Mouse (Mus musculus): Measurements from ENCODE around the gene Gins2. TPM values are rescaled to one million over a fixed set of nuclear protein-coding genes. Genes with fewer than 3 reads are reported as not detected.

Gene Gins2
- polyA plus RNA-seq, 1 experiment from 2014 or later, result 23.1 TPM

DNA sequence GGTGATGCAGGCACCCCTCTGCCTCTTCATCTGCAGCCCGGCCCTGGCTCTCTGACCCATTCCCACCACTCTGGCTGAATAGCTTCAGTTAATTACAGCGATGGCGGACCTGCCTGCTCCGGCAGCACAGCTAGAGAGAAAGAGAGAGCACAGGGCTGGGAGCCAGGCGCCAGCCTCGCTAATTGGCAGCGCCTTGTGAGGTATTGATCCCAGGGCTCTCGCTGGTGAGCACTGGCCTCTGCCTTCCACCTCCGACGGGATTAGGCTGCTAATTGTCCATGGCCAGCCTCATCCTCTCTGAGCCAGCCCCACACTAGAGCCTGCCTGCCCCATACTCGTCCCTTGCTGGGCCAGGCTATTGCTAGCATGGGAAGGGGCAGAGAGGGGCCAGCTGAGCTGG, 29.4 kb downstream of the Gins2 start:
- 0 out of 2 replicates have a peak, but pooled peaks cover 7% of the 10 kb centered on the region for H3K4me1 ChIP-seq (replicated peaks; ENCODE audit: control insufficient read depth, insufficient read depth, low read length)
- H3K4me2 ChIP-seq (replicated peaks; ENCODE audit: low read depth), result no peak overlapping the region
- ATAC-seq, result no peak
- H3K4me3 ChIP-seq (ENCODE audit: low read depth, low read length), result no peak overlapping the region
- H3K9me3 ChIP-seq (ENCODE audit: control insufficient read depth), result no peaks in the 10 kb centered on the region
- H3K36me3 ChIP-seq (ENCODE audit: control insufficient read depth, insufficient read depth), result peaks cover 41% of the 10 kb centered on the region
- no peak overlapping the region for H3K9ac ChIP-seq (ENCODE audit: low read depth, low read length)
- no peaks in the 10 kb centered on the region for H3K27me3 ChIP-seq (replicated peaks; ENCODE audit: control insufficient read depth, insufficient read depth, low read length)
- H3K27ac ChIP-seq (ENCODE audit: low read depth, low read length), result no peak overlapping the region
- 56% methylated on average over 11 of the region's 11 CpGs for WGBS
- TF ChIP-seq CTCF (IDR thresholded peaks at IDR 0.05; ENCODE audit: low read depth), result no peak

DNA sequence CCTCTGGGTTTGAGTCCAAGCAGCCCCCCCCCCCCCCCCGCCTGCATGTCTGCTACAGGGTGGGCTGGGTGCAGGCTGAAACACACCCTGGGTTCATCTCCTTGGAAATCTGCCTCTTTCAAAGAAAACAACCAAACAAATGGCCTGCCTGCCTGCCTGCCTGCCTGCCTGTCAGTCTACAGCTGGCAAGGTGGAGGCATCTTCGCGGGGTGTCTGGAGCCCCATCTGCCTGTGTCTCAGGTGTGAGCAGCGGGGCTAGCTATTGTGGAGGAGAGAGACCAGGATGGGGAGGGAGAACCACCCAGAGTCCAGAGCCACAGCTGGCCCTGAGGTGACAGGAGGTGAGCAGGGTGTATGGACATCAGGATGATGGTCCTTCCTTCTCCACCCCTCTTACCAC, 30.9 kb downstream of the Gins2 start:
- Histone ChIP-seq H3K27me3 (replicated peaks; ENCODE audit: control insufficient read depth, insufficient read depth, low read length) (no peaks in the 10 kb centered on the region), H3K9me3 (ENCODE audit: control insufficient read depth) (no peaks in the 10 kb centered on the region), H3K36me3 (ENCODE audit: control insufficient read depth, insufficient read depth) (peaks cover 42% of the 10 kb centered on the region), H3K4me1 (replicated peaks; ENCODE audit: control insufficient read depth, insufficient read depth, low read length) (0 out of 2 replicates have a peak, but pooled peaks cover 3% of the 10 kb centered on the region), H3K27ac (ENCODE audit: low read depth, low read length) (no peak overlapping the region), H3K9ac (ENCODE audit: low read depth, low read length) (no peak overlapping the region), H3K4me2 (replicated peaks; ENCODE audit: low read depth) (no peak overlapping the region), H3K4me3 (ENCODE audit: low read depth, low read length) (no peak overlapping the region)
- WGBS, result 78% methylated on average over 4 of the region's 4 CpGs
- no peak for ATAC-seq
- TF ChIP-seq CTCF (IDR thresholded peaks at IDR 0.05; ENCODE audit: low read depth), result no peak

DNA sequence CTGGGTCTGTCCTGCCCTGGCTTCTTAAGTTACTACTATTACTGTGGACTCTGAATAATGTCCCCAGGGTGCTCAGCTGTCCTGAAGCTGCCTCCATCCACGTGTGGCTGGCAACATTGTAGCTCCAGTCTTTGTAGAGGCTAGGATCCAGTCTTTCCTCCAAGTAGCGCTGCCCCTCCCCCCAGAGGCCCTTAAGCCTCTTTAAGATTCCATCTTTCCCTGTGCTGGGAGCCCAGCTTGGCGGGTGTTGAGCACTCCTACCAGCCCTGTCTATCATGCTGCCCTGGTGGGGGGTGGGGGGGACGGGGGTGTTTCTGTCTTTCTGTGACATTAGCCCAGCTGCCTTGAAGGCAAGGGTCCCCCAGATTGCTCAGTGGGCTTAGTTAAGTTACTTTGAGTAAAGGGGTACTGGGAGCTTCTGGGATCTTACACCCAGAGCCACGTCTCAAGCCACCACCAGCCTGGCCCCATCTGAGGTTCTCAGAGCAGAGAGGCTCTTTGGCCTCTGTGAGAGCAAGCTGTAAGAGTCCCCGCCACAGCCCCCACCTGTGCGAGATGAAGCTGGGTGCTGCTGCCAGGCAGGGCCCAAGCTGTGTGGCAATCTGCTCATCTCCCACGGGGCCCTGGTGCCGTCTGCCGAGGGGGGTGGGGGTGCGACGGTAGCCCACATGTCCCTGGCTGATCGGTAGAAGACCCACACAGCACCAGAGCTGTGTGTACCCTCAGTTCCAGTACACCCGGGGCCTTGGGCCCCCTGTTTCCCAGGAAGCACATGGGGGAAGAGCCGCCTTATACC, 31.7 kb downstream of the Gins2 start:
- H3K27ac ChIP-seq (ENCODE audit: low read depth, low read length), result no peak overlapping the region
- 0 out of 2 replicates have a peak, but pooled peaks cover 3% of the 10 kb centered on the region for H3K4me1 ChIP-seq (replicated peaks; ENCODE audit: control insufficient read depth, insufficient read depth, low read length)
- WGBS, result 71% methylated on average over 15 of the region's 15 CpGs
- no peaks in the 10 kb centered on the region for H3K27me3 ChIP-seq (replicated peaks; ENCODE audit: control insufficient read depth, insufficient read depth, low read length)
- peaks cover 34% of the 10 kb centered on the region for H3K36me3 ChIP-seq (ENCODE audit: control insufficient read depth, insufficient read depth)
- H3K9me3 ChIP-seq (ENCODE audit: control insufficient read depth), result no peaks in the 10 kb centered on the region
- ATAC-seq, result no peak
- no peak overlapping the region for H3K4me2 ChIP-seq (replicated peaks; ENCODE audit: low read depth)
- no peak overlapping the region for H3K9ac ChIP-seq (ENCODE audit: low read depth, low read length)
- no peak for TF ChIP-seq CTCF (IDR thresholded peaks at IDR 0.05; ENCODE audit: low read depth)
- no peak overlapping the region for H3K4me3 ChIP-seq (ENCODE audit: low read depth, low read length)

GRCm38 (mm10) chr8:120556198-120556892, 32.8 kb downstream of the Gins2 start:
- Histone ChIP-seq H3K4me1 (replicated peaks; ENCODE audit: control insufficient read depth, insufficient read depth, low read length) (0 out of 2 replicates have a peak, but pooled peaks cover 3% of the 10 kb centered on the region), H3K36me3 (ENCODE audit: control insufficient read depth, insufficient read depth) (peaks cover 29% of the 10 kb centered on the region), H3K27me3 (replicated peaks; ENCODE audit: control insufficient read depth, insufficient read depth, low read length) (no peaks in the 10 kb centered on the region), H3K9me3 (ENCODE audit: control insufficient read depth) (no peaks in the 10 kb centered on the region), H3K9ac (ENCODE audit: low read depth, low read length) (0 out of 2 replicates have a peak overlapping the region, but pooled peaks have one; percentile 7), H3K4me2 (replicated peaks; ENCODE audit: low read depth) (no peak overlapping the region), H3K27ac (ENCODE audit: low read depth, low read length) (no peak overlapping the region), H3K4me3 (ENCODE audit: low read depth, low read length) (no peak overlapping the region)
- 60% methylated on average over 20 of the region's 20 CpGs for WGBS
- ATAC-seq, result no peak
- no peak for TF ChIP-seq CTCF (IDR thresholded peaks at IDR 0.05; ENCODE audit: low read depth)

- Histone ChIP-seq H3K27ac (ENCODE audit: low read depth, low read length) (no peak overlapping the region), H3K4me2 (replicated peaks; ENCODE audit: low read depth) (no peak overlapping the region), H3K4me3 (ENCODE audit: low read depth, low read length) (no peak overlapping the region), H3K4me1 (replicated peaks; ENCODE audit: control insufficient read depth, insufficient read depth, low read length) (0 out of 2 replicates have a peak, but pooled peaks cover 3% of the 10 kb centered on the region), H3K36me3 (ENCODE audit: control insufficient read depth, insufficient read depth) (peaks cover 21% of the 10 kb centered on the region), H3K9me3 (ENCODE audit: control insufficient read depth) (no peaks in the 10 kb centered on the region), H3K9ac (ENCODE audit: low read depth, low read length) (no peak overlapping the region), H3K27me3 (replicated peaks; ENCODE audit: control insufficient read depth, insufficient read depth, low read length) (no peaks in the 10 kb centered on the region)
- ATAC-seq, result no peak
- no peak for TF ChIP-seq CTCF (IDR thresholded peaks at IDR 0.05; ENCODE audit: low read depth)
- 89% methylated on average over 18 of the region's 18 CpGs for WGBS
Measured at GRCm38 (mm10) chr8:120554466-120555039, 34.6 kb downstream of the Gins2 start.

Measured in intestine, postnatal 0 days (tissue).